Mouse (Mus musculus): Measurements from ENCODE around the gene Taf1a. TPM values are rescaled to one million over a fixed set of nuclear protein-coding genes. Genes with fewer than 3 reads are reported as not detected.
"Not testable (repeated sequence)": the region's sequence is repeated elsewhere in the genome, so short reads cannot be mapped to it uniquely, and the experiment has no call there.

The Taf1a gene
- total RNA-seq (2018; cell fraction: chromatin; rRNA removed), result 10 to 100 TPM; 10.8 to 30.1 (median 21.6) TPM
- 1 to 10 TPM; 2.6 to 6.4 (median 4.7) TPM for total RNA-seq (2018; cell fraction: cytosol; rRNA removed)
- 10 to 100 TPM in 22 of 26 experiments, 1 to 10 TPM in 4; 6.8 to 29.0 (median 15.3) TPM for total RNA-seq (2018; cell fraction: nucleus; rRNA removed)
- 5.1 to 8.3 TPM (median 6.7 TPM) in 3 replicates for polyA plus RNA-seq (2018)

- Histone ChIP-seq H3K4me3 (ENCODE audit: inconsistent target) (peak within 1 kb of the TSS; percentile 89), H3K27ac (0 out of 2 replicates have a peak within 1 kb of the TSS, but pooled peaks have one; percentile 7), H3K79me2 (ENCODE audit: inconsistent target) (peaks cover 34% of the 10 kb centered on the region), H3K36me3 (ENCODE audit: inconsistent target) (no peaks in the 10 kb centered on the region; the same call in 1 of the 2 replicates)
- WGBS (ENCODE audit: missing documents), result 6% methylated on average over 44 of the region's 44 CpGs
Observed at GRCm38 (mm10) chr1:183388426-183389406, at the start of gene Taf1a. Gene Taf1a, plus strand, starts transcription at chr1:183388981.

- Histone ChIP-seq H3K79me2 (ENCODE audit: inconsistent target) (peaks cover 41% of the 10 kb centered on the region), H3K36me3 (ENCODE audit: inconsistent target) (peaks cover 35% of the 10 kb centered on the region)
- H3K27ac ChIP-seq; H3K4me3 ChIP-seq (ENCODE audit: inconsistent target): not testable (repeated sequence)
- WGBS (ENCODE audit: missing documents), result 100% methylated on average over 1 of the region's 1 CpGs
Observed at GRCm38 (mm10) chr1:183342902-183343301, 45.9 kb upstream of the Taf1a start.

GRCm38 (mm10) chr1:183344886-183345816, 43.6 kb upstream of the Taf1a start:
- peaks cover 19% of the 10 kb centered on the region for H3K36me3 ChIP-seq (ENCODE audit: inconsistent target)
- under 1% methylated on average over 72 of the region's 72 CpGs for WGBS (ENCODE audit: missing documents)
- H3K27ac ChIP-seq, result peak overlapping the region; percentile 60

GRCm38 (mm10) chr1:183345817-183346195, 43.0 kb upstream of the Taf1a start:
- 9% methylated on average over 10 of the region's 10 CpGs for WGBS (ENCODE audit: missing documents)
- Histone ChIP-seq H3K36me3 (ENCODE audit: inconsistent target) (peaks cover 21% of the 10 kb centered on the region), H3K27ac (peak overlapping the region; percentile 60), H3K4me3 (ENCODE audit: inconsistent target) (peak overlapping the region; percentile 92), H3K79me2 (ENCODE audit: inconsistent target) (peaks cover 41% of the 10 kb centered on the region)

More at GRCm38 (mm10) chr1:183344886-183345816, 43.6 kb upstream of the Taf1a start:
- Histone ChIP-seq H3K79me2 (ENCODE audit: inconsistent target) (peaks cover 41% of the 10 kb centered on the region), H3K4me3 (ENCODE audit: inconsistent target) (peak overlapping the region; percentile 92)

- H3K4me3 ChIP-seq (ENCODE audit: inconsistent target), result no peak overlapping the region
- peaks cover 15% of the 10 kb centered on the region for H3K36me3 ChIP-seq (ENCODE audit: inconsistent target)
- WGBS (ENCODE audit: missing documents), result 2% methylated on average over 6 of the region's 6 CpGs
- no peak overlapping the region for H3K27ac ChIP-seq
- peaks cover 25% of the 10 kb centered on the region for H3K79me2 ChIP-seq (ENCODE audit: inconsistent target)
Observed at GRCm38 (mm10) chr1:183349840-183350239, 38.9 kb upstream of the Taf1a start.

- Histone ChIP-seq H3K36me3 (ENCODE audit: inconsistent target) (peaks cover 40% of the 10 kb centered on the region; the same call in 1 of the 2 replicates), H3K27ac (no peak overlapping the region), H3K79me2 (ENCODE audit: inconsistent target) (no peaks in the 10 kb centered on the region), H3K4me3 (ENCODE audit: inconsistent target) (no peak overlapping the region)
- WGBS (ENCODE audit: missing documents), result 95% methylated on average over 3 of the region's 3 CpGs
Observed at GRCm38 (mm10) chr1:183358901-183359300, 29.9 kb upstream of the Taf1a start.

- 63% methylated on average over 5 of the region's 5 CpGs for WGBS (ENCODE audit: missing documents)
- Histone ChIP-seq H3K4me3 (ENCODE audit: inconsistent target) (no peak overlapping the region), H3K79me2 (ENCODE audit: inconsistent target) (peaks cover 9% of the 10 kb centered on the region; the same call in 1 of the 2 replicates), H3K27ac (no peak overlapping the region), H3K36me3 (ENCODE audit: inconsistent target) (peaks cover 45% of the 10 kb centered on the region; the same call in 1 of the 2 replicates)
Observed at GRCm38 (mm10) chr1:183362301-183362700, 26.5 kb upstream of the Taf1a start.

GRCm38 (mm10) chr1:183362729-183363576, 25.8 kb upstream of the Taf1a start:
- Histone ChIP-seq H3K4me3 (ENCODE audit: inconsistent target) (no peak overlapping the region), H3K27ac (no peak overlapping the region), H3K79me2 (ENCODE audit: inconsistent target) (peaks cover 16% of the 10 kb centered on the region), H3K36me3 (ENCODE audit: inconsistent target) (peaks cover 38% of the 10 kb centered on the region; the same call in 1 of the 2 replicates)
- 92% methylated on average over 14 of the region's 14 CpGs for WGBS (ENCODE audit: missing documents)

GRCm38 (mm10) chr1:183363577-183363867, 25.3 kb upstream of the Taf1a start:
- Histone ChIP-seq H3K36me3 (ENCODE audit: inconsistent target) (peaks cover 32% of the 10 kb centered on the region; the same call in 1 of the 2 replicates), H3K79me2 (ENCODE audit: inconsistent target) (peaks cover 21% of the 10 kb centered on the region), H3K27ac (no peak overlapping the region), H3K4me3 (ENCODE audit: inconsistent target) (no peak overlapping the region)
- WGBS (ENCODE audit: missing documents), result 92% methylated on average over 4 of the region's 5 CpGs

GRCm38 (mm10) chr1:183366361-183366760, 22.4 kb upstream of the Taf1a start:
- 95% methylated on average over 5 of the region's 5 CpGs for WGBS (ENCODE audit: missing documents)
- Histone ChIP-seq H3K27ac (no peak overlapping the region), H3K79me2 (ENCODE audit: inconsistent target) (peaks cover 25% of the 10 kb centered on the region), H3K4me3 (ENCODE audit: inconsistent target) (no peak overlapping the region), H3K36me3 (ENCODE audit: inconsistent target) (peaks cover 12% of the 10 kb centered on the region; the same call in 1 of the 2 replicates)

GRCm38 (mm10) chr1:183368601-183369400, 20.0 kb upstream of the Taf1a start:
- Histone ChIP-seq H3K4me3 (ENCODE audit: inconsistent target) (peak overlapping the region; percentile 43), H3K27ac (no peak overlapping the region), H3K36me3 (ENCODE audit: inconsistent target) (peaks cover 8% of the 10 kb centered on the region; the same call in 1 of the 2 replicates), H3K79me2 (ENCODE audit: inconsistent target) (peaks cover 25% of the 10 kb centered on the region)
- 6% methylated on average over 56 of the region's 56 CpGs for WGBS (ENCODE audit: missing documents)

GRCm38 (mm10) chr1:183369427-183370014, 19.3 kb upstream of the Taf1a start, which contains the start of gene Mia3:
Gene Mia3, minus strand, starts transcription at chr1:183369553.
- peaks cover 25% of the 10 kb centered on the region for H3K79me2 ChIP-seq (ENCODE audit: inconsistent target)
- H3K4me3 ChIP-seq (ENCODE audit: inconsistent target), result peak within 1 kb of the TSS; percentile 43
- H3K36me3 ChIP-seq (ENCODE audit: inconsistent target), result 0 out of 2 replicates have a peak, but pooled peaks cover under 1% of the 10 kb centered on the region
- under 1% methylated on average over 51 of the region's 51 CpGs for WGBS (ENCODE audit: missing documents)
- H3K27ac ChIP-seq, result no peak within 1 kb of the TSS

Data from macrophage (primary cell).